Mouse (Mus musculus): ENCODE data around the gene Cwc25. TPM values are rescaled to one million over a fixed set of nuclear protein-coding genes. Genes with fewer than 3 reads are reported as not detected.

The Cwc25 gene
- total RNA-seq, 2 experiments from 2014 or later, result 11.1 to 21.0 TPM

DNA sequence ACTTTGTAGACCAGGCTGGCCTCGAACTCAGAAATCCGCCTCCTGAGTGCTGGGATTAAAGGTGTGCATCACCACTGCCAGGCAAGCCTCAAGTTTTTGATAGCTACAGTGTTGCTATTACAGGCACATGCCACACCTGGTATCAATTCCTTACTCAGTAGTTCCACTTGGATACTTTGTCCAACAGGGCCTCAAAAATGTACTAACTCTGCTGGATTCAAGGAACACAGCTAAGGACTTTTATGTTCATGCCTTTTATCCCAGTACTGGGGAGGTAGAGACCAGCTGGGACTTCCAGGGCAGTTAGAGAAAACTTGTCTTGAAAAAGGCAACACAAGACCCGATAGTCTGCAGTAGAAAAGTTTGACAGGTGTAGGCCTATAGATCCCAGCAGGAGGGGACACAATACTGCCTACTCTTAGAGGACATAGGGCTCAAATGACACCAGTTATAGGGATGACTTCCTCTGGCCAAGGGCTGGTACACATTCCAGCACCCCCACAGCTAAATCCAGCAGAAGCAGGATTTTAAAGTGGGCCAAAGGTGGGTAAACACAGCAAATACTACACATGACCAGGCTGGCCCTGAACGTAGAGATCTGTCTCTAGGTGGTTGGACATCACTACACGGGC lies 10.3 kb upstream of the Cwc25 start:
- ATAC-seq (ENCODE audit: poor library complexity, severe bottlenecking), result no peak

DNA sequence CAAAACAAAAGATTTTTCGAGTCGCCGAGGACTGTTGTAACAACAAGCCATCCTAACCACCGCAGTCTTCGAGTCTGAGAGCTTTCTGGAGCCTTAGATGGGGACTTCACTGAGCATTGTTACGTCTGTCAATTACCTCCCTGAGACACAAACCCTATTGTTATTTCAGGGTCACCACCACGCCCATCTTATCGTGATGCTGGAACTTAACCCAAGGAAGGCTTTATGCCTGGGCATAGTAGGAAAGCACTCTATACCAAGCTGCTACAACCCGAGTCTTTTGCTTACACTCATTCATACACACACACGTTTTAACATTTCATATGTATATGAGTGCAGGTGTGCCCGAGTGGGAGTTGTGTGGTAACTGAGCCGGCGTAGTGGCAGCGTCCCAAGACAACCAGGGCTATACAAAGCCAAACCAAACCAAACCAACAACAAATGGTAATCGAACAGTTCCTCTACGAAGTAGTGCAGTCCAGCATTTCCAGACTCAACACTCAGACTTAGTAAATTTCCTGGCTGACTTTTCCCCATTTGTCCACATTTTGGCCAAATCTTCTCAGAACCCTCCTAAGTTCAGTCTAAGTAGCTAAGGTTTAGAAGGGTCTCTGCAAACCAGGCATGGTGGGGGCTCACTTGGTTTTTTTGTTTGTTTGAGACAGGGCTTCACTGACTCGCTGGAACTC lies 9.6 kb upstream of the Cwc25 start, which contains the start of gene 1700001P01Rik:
1700001P01Rik (minus strand) TSS at position 111 of the 689 bp plus-strand sequence.
- ATAC-seq (ENCODE audit: poor library complexity, severe bottlenecking), result no peak

DNA sequence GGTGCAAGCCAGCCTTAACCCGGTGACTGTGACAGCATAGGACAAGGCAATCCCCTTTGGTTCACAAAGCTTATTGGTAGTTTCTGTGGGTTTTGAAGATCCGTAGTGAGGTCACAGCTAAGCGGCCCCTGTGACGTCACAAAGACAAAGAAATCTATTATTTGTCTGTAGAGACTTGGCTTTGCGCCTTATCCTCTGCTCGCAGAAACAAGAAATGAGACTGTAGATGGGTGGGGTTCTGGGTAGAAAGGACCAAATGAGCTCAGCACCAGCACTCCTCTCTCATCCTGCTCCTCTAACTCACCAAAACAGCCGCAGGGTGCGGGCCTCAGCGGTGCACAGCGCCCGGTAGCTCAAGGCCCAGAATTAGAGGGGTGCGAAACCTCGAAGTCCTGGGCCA lies 8.8 kb upstream of the Cwc25 start:
- ATAC-seq (ENCODE audit: poor library complexity, severe bottlenecking), result no peak

DNA sequence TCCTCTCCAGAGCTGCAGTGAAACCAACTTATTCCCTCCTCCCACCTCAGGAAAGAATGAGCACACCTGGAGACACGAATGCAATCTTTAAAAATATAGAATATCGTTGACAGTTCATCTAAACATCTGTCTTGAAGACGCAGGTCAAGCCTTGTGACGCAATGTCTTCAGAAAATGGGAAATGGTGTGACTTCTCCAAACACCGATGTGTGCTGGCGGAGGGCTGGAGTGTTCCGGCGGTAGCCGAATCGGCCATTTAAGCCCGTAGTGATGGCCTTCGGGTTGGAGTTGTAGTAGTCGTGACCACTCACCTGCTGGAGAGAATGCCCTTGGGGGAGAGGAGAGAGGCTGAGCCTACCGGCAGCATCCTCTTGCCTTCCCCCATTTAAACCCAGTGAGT lies 5.1 kb upstream of the Cwc25 start:
- ATAC-seq (ENCODE audit: poor library complexity, severe bottlenecking), result peak; percentile 58; the same call in 1 of the 2 replicates

DNA sequence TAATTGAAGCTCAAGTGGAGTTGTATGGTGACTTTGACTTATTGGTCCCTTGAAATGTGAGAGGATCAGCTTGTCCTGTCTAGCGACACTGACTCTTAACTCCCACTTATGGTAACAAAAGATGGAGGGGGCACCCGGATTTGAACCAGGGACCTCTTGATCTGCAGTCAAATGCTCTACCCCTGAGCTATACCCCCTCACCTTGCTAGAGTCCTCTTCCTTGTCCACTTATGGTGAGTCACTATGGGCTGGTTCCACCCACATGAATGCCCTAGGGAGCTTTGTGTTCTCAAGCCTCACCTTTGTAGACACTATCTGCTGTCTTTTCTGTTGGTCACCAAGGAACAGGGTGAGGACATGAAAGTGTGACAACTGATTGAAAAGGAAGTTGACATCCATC lies 3.3 kb upstream of the Cwc25 start:
- no peak for ATAC-seq (ENCODE audit: poor library complexity, severe bottlenecking)

DNA sequence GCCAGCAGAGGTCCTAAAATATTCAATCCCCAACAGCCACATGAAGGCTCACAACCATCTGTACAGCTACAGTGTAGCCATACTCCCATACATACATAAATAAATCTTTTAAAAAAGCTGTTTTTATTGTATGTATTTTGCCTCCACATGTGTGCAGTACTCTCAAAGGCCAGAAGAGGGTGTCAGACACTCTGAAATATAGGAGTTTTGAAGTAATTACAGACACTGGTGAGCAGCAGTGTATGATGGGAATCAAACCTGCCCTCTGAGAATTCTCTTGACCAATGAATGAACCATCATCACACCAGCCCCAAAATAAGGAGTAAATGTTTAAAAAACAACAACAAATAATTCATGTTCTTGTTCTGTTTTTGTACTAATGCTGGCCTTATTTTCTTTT lies 4.7 kb downstream of the Cwc25 start:
- no peak for ATAC-seq (ENCODE audit: poor library complexity, severe bottlenecking)

DNA sequence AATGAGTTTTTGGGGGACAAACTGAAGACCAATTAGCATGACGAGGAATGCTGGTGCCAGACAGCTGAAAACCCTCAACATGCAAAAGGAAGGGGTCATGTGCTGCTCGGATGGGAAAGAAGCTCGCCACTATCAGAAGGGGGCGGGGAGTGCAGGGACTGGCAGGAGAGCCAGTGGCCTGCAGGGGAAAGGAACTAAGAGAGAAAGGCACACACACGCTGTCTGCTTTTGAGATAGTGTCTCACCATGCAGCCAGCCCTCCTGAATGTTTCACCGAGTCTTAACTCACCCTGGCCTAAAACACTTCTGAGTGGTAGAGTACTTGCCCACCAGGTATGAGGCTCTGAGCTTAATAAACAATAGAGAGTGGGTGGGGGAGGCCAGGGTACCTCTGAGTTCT lies 7.4 kb downstream of the Cwc25 start:
- ATAC-seq (ENCODE audit: poor library complexity, severe bottlenecking), result no peak

DNA sequence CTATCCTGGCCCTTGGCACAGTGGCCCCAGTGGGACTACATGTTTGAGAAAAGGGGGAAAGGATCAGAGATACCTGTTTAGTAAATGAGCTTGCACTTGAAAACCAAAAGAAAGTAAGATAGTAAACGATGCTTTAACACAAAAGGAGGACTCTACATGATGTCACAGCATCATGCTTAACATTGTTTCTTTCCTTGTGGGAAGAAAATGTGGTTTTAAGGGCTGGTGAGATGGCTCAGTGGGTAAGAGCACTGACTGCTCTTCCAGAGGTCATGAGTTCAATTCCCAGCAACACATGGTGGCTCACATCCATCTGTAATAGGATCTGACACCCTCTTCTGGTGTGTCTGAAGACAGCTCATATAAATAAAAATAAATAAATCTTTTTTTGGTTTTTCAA lies 8.2 kb downstream of the Cwc25 start:
- no peak for ATAC-seq (ENCODE audit: poor library complexity, severe bottlenecking)

DNA sequence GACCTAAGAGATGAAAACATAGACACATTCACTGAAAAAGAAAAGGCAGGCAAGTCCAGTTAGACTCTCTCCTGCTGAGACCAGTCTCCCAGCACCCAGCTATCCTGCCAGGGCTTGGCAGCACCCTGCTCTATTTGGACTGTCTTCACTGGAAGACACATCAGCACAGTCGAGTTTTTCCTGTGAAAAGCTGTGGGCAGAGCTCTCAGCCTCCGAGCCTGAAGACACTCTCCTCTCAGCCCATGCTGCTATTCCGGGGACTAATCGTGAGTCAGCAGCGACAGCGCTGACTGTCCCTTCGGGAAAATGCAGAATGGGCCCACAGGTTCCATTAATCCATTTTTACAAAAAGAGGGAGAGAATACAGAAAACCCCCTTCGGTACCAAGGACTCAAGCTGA lies 13.1 kb downstream of the Cwc25 start:
- ATAC-seq (ENCODE audit: poor library complexity, severe bottlenecking), result no peak

DNA sequence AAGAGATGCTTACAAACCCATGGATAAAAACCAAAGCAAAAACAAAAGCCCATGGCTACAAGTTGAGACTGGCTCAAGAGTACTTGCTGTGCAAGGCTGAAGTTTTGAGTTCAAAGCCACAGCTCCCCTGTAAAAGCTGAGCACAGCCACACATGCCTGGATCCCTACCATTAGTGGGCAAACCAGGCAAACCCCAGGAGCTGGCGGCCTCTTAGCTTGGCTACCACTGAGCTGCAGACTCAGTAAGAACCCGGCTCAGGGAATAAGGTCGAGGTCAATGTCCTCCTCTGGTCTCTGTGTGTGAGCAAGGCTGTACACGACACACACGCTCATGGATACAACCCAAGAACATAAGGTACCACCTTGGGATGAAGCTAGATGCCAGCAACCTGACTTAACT lies 17.9 kb downstream of the Cwc25 start:
- no peak for ATAC-seq (ENCODE audit: poor library complexity, severe bottlenecking)

DNA sequence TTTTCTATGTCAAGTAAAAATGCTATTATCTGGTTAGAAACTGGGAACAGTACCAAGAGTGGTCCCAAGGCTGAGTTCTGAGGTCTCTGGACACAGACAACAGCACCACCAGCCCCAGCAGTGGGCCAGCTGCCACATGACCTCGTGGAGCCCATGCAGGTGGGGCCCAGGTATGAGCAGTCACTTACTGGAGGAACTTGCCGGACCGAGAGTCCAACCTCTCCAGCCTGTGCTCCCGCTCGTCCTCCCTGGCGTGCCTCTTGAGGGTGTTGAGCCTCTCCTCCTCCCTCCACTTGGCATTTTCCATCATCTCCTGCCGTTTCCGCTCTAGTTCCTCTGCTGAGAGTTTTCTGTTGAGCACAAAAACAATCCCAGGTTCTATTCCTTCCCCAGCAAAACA lies 18.6 kb downstream of the Cwc25 start:
- no peak for ATAC-seq (ENCODE audit: poor library complexity, severe bottlenecking)

DNA sequence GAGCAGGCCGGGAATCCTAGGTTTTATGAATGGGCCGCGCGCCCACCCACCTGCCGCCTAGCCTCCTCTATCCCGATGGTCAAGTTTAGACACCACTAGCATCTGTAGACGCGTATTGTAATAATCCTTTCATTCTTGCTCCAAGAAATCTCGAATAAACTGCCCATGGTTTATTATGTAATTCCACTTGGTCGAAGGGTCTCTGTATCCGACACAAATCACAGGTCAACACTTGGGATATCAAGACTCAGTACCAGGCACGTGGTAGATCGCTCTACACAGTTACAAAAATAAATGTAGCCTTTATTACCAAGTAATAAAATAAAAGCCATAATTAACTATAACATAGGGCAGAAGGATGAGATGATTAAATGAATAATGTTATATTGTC lies 21.0 kb downstream of the Cwc25 start:
- no peak for ATAC-seq (ENCODE audit: poor library complexity, severe bottlenecking)

DNA sequence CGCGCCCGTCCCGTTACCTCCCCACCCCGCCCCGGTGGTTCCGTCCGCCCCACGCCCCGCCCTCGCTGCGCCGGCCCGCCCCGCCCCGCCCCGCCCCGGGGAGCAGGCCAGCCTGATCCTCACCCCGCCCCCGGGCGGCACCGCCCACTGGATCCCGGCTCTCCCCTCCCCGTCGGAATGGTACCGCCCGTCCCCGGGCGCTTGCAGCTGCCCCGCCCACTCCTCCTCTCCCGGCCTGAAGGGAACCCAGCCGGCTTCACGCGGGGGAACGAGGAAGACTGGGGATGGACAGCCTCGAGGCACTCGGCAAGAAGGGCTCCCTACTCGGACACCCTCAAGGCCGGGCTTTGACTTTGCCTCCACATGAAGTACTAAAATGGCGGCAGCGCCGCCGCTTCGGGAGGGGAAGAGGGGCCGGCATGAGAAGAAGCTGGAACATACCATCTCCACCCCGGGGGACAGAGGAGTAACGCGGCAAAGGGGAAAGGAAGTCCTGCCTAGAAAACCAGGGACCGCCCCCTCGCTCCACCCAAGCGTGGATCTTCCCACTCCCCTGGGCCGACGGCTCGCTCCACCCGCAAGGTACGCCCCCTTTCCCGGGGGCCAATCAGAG lies 21.5 kb downstream of the Cwc25 start:
- ATAC-seq (ENCODE audit: poor library complexity, severe bottlenecking), result peak; percentile 93

DNA sequence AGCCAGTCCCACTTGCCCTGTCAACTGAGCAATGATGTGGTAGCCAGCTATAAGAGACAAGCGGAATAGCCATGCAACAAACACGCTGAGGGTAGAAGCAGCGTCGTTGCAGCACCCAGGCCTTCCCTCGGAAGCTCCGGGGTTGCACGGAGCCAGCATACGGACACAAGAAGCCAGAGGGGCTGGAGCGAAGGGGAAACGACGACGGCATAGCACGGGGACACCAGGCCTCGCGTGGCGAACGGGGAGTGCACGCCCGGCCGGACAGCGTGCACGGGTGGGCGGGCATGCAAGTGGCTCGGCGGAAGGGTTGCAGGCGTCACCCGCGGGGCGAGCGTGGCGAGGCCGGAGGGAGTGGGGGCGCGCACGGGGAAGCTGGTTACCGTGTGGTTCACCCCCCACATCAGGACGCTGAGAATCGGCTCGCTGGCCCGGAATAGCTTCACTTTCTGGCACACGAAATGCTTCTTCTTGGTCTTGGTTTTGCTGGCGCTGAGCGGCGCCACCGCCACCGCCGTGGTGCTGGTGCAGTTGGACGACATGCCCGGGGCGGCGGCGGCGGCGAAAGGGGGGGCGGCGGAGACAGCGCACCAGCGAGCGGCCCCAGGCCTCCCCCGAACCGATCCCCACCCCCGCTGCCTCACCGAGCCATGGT lies 22.2 kb downstream of the Cwc25 start, which contains the start of gene Pip4k2b:
Pip4k2b (minus strand) TSS at position 642 of the 655 bp plus-strand sequence.
- peak; percentile 28 for ATAC-seq (ENCODE audit: poor library complexity, severe bottlenecking)

DNA sequence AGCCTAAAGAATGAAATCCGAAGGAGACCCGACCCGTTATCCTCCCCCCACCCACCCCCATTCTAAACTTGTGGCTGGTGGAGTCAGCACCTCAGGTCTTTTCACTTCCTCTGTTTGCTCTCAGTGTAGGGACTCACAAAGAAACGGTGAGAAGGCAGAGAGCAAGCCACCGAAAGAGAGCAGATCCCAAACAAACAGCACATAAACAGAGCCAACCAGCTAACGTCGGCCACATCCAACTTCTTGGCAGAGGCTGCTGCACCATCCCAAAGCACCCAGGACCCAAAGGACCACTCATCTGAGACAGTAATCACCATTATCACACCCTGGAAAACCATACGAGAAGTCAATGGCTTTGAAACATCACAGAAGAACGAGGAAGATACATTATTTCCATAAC lies 22.9 kb downstream of the Cwc25 start:
- ATAC-seq (ENCODE audit: poor library complexity, severe bottlenecking), result no peak

DNA sequence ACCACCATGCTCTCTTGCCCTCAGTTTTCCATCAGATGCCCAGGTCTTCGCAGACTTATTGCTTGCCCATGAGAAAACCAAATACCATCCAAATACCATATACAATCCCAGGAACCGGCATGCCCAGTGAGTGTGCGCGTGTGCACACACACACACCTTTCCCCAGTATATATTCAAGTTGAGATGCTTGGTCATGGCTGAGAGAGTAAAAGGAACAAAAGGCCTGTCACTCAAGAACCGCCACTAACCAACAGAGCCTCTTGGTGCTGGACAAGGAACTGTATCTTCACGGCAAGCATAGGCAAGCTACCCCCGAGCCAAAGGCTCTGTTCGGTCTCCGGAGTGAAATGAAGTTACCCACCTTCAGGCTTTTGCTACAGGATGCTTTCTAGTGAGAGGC lies 23.8 kb downstream of the Cwc25 start:
- no peak for ATAC-seq (ENCODE audit: poor library complexity, severe bottlenecking)

DNA sequence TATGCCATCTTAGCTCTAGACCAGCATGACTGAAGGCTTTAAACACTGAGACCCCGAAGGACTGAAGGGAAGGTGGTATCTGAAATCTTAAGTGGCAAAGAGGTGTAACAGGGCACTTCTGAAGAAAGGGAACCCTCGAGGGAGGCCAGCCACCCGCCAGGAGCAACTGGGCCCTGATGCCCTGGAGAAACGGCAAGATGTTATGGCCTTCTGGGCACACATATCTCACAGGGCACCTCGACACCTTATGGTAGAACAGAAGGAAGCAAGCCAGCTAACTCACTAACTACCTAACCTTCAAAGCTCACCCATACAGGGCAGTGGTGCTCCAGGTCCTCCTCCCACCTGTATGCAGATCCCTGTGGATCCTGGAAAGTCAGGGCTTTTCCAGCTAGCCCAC lies 24.2 kb downstream of the Cwc25 start:
- no peak for ATAC-seq (ENCODE audit: poor library complexity, severe bottlenecking)

DNA sequence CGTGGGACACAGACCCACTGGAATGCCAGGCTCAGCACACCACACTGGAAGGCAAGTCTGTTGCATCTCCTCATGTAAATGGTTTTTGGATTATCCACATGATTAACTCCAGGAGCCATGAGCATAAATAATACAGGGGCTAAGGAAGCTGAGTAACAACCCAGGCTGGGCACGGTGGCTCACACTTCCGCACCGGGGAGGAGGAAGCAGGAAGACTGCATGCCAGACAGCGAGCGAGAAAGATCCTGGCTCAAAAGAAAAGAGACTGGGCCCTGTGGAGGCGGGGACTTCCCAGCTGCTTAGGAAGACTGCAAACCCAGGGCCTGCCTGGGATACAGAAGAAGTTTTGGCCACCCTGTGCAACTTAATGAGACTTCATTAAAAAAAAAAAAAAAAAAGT lies 26.2 kb downstream of the Cwc25 start:
- no peak for ATAC-seq (ENCODE audit: poor library complexity, severe bottlenecking)

DNA sequence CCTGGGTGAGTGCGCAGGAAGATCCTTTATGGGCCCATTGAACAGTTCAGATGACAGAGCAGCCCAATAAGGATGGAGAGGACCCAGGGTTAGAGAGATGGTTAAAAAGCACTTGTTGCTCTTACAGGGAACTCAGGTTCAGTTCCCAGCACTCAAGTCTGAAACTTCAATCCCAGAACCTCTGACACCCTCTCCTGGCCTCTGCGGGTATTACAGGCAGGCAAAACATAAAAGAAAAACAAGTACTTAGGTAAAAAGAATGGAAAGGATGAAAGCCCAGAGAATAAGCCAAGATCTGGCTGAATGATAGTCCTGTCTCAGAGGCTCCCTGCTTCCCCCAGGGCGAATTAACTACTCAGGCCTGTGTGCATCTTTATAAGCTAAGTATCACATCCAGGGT lies 27.2 kb downstream of the Cwc25 start:
- ATAC-seq (ENCODE audit: poor library complexity, severe bottlenecking), result no peak

DNA sequence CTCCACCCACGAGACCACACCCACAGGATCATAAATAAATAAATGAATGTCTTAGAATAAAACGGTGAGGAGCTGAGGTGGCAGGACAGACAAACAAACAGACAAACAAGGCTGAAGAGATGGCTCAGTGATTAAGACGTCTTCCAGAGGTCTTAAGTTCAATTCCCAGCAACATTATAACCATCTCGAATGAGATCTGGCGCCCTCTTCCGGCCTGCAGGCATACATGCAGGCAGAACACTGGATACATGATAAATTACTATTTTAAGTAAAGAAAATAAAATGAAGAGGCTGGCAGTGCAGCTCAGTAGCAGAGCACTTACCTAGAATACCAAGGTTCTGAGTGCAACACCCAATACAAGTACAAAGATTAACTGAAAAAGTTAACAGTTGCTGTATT lies 27.7 kb downstream of the Cwc25 start:
- ATAC-seq (ENCODE audit: poor library complexity, severe bottlenecking), result no peak

DNA sequence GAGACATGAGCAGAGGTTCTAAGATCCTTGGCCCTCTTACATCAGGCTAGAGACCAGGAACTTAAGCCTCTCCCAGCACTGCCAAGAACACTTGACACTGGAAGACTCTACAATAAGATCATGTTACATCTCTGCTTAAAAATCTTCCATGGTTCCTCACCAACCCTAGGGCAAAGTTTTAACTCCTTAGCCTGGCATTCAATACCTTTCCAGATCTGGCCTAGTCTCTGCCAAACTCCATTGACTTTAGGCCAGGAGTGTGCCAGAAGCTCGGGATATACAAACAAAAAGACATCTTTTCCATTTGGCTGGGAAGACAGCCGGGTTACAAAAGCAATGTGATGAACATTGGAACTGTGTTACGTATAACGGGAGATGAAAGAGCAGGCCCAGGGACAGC lies 28.8 kb downstream of the Cwc25 start:
- no peak for ATAC-seq (ENCODE audit: poor library complexity, severe bottlenecking)

DNA sequence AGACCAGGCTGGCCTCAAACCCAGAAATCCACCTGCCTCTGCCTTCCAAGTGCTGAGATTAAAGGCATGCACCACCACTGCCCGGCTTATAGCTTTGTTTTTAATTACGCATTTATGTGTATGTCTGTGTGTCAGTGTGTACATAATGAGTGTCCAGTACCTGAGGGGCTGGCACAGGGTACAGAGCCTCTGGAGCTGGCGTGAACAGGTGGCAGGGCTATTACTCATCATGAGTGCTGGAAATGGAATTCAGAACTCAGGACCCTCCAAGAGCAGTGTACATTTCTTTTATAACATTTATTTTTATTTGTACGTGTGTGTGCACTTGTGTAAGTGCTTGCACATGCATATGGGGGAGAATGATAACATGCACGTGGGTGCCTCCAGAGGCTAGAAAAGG lies 29.7 kb downstream of the Cwc25 start:
- no peak for ATAC-seq (ENCODE audit: poor library complexity, severe bottlenecking)
